1 mouse cellular context compared by ENCODE assay signal in the genomic region with DNA sequence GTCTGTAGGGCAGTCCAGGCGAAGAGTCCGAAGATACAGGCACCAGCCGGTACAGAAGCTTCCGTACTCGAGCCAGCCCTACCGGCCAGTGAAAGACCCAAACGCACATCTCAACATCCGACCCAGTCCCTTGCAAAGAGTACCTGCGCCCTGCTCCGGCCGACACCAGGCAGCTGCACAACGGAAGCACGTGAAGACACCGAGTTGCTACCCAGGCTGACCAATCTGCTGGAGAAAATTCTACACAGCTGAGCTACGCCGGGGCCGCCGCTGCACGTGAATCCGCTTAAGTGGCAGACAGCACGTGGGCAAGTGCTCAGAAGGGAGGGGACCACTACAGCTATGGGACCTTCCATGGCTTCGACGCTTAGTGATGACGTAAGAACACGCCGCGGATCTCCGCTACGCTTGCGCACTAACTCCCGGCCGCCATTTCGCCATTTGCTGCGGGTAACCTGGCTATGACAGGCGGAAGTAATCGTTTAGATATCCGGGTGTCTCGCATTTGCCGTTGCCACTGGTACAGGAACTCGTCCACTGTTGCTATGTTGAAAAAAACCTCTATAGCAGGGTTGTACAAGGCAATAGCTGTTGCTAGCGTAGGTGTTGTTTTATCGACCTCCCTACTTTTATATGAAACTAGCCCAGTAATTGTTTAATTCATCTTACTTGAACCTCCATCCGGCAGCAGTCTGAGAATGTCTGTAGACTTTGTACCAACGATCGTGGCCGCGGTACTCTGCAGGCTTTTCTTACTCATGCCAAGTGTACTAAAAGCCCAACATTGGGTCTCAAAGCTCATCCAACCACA.
TF ChIP-seq lines count a peak whose summit lies in the region.

A gene (minus strand): TSS at position 365 of the 811 bp plus-strand sequence.

TF ChIP-seq in MEL, 35 proteins besides CTCF, POLR2A, EP300 and RAD21 (continued from another document):
- peak; percentile 100 for TF ChIP-seq MXI1 (IDR thresholded peaks at IDR 0.05; ENCODE audit: low read depth, low read length)
- TF ChIP-seq MAX (IDR thresholded peaks at IDR 0.05; ENCODE audit: low read length) = peak; percentile 99
- peak; percentile 100 for TF ChIP-seq POLR2AphosphoS2 (IDR thresholded peaks at IDR 0.05; ENCODE audit: low read length)
- peak; percentile 63; the same call in 1 of the 2 replicates for TF ChIP-seq MEF2A (IDR thresholded peaks at IDR 0.05; ENCODE audit: extremely low read depth, insufficient replicate concordance, low read depth, low read length, poor library complexity, severe bottlenecking)
- 0 out of 4 replicates have a peak, but pooled peaks of 1 of the 2 experiments have one; percentile 48 for TF ChIP-seq USF2 (IDR thresholded peaks at IDR 0.05; ENCODE audit: borderline replicate concordance in 1 of 2, insufficient read depth in 1 of 2, low read depth in 1 of 2, low read length in 2 of 2)
- peak; percentile 85; the same call in 1 of the 2 replicates for TF ChIP-seq ELF1 (IDR thresholded peaks at IDR 0.05; ENCODE audit: low read depth, low read length)
- TF ChIP-seq CHD2 (IDR thresholded peaks at IDR 0.05; ENCODE audit: low read length) = peak; percentile 84
- TF ChIP-seq HCFC1 (IDR thresholded peaks at IDR 0.05; ENCODE audit: low read depth, low read length) = peak; percentile 96
- peak; percentile 51; the same call in 1 of the 2 replicates for TF ChIP-seq RCOR1 (IDR thresholded peaks at IDR 0.05; ENCODE audit: low read depth, low read length)
- no peak for TF ChIP-seq JUND (IDR thresholded peaks at IDR 0.05; ENCODE audit: low read depth, low read length)
- peak; percentile 23; the same call in 1 of the 2 replicates for TF ChIP-seq CHD1 (IDR thresholded peaks at IDR 0.05; ENCODE audit: low read depth, low read length)
- peak; percentile 97 for TF ChIP-seq SIN3A (IDR thresholded peaks at IDR 0.05; ENCODE audit: low read length)
- TF ChIP-seq GATA1 (IDR thresholded peaks at IDR 0.05; ENCODE audit: low read depth, low read length) = no peak
- TF ChIP-seq SMC3 (IDR thresholded peaks at IDR 0.05; ENCODE audit: low read depth, low read length) = peak; percentile 34
- peak; percentile 88 for TF ChIP-seq NRF1 (IDR thresholded peaks at IDR 0.05; ENCODE audit: insufficient read depth, low read depth, low read length, poor library complexity, severe bottlenecking)
